Mouse (Mus musculus): ENCODE measurements around the gene Anks3.

The Anks3 gene

GRCm38 (mm10) chr16:4928474-4928873 lies 35.5 kb downstream of the Anks3 start:
- no peak for DNase-seq (ENCODE audit: inconsistent ontology term)

- no peak for DNase-seq (ENCODE audit: inconsistent ontology term)
Observed at GRCm38 (mm10) chr16:4927967-4928366, 36.0 kb downstream of the Anks3 start.

GRCm38 (mm10) chr16:4923996-4924395 lies 40.0 kb downstream of the Anks3 start:
- DNase-seq (ENCODE audit: inconsistent ontology term): no peak

- no peak for DNase-seq (ENCODE audit: inconsistent ontology term)
Observed at GRCm38 (mm10) chr16:4922481-4922880, 41.5 kb downstream of the Anks3 start.

GRCm38 (mm10) chr16:4920556-4920955 lies 43.4 kb downstream of the Anks3 start:
- DNase-seq (ENCODE audit: inconsistent ontology term): no peak

GRCm38 (mm10) chr16:4916608-4917007 lies 47.4 kb downstream of the Anks3 start:
- no peak for DNase-seq (ENCODE audit: inconsistent ontology term)

GRCm38 (mm10) chr16:4915931-4916330 lies 48.1 kb downstream of the Anks3 start:
- no peak for DNase-seq (ENCODE audit: inconsistent ontology term)

- peak; percentile 86 for DNase-seq (ENCODE audit: inconsistent ontology term)
Observed at GRCm38 (mm10) chr16:4913783-4914735, 49.9 kb downstream of the Anks3 start.

- peak; percentile 61 for DNase-seq (ENCODE audit: inconsistent ontology term)
Observed at GRCm38 (mm10) chr16:4912907-4913782, 50.9 kb downstream of the Anks3 start.

GRCm38 (mm10) chr16:4912074-4912648 lies 51.8 kb downstream of the Anks3 start:
- no peak for DNase-seq (ENCODE audit: inconsistent ontology term)

- DNase-seq (ENCODE audit: inconsistent ontology term): no peak
Observed at GRCm38 (mm10) chr16:4910758-4911157, 53.2 kb downstream of the Anks3 start.

GRCm38 (mm10) chr16:4909745-4910144 lies 54.3 kb downstream of the Anks3 start:
- no peak for DNase-seq (ENCODE audit: inconsistent ontology term)

- DNase-seq (ENCODE audit: inconsistent ontology term): no peak
Observed at GRCm38 (mm10) chr16:4907972-4908371, 56.0 kb downstream of the Anks3 start.

- DNase-seq (ENCODE audit: inconsistent ontology term): peak; percentile 21
Observed at GRCm38 (mm10) chr16:4907386-4907785, 56.6 kb downstream of the Anks3 start.

GRCm38 (mm10) chr16:4906559-4906958 lies 57.4 kb downstream of the Anks3 start:
- no peak for DNase-seq (ENCODE audit: inconsistent ontology term)

- DNase-seq (ENCODE audit: inconsistent ontology term): no peak
Observed at GRCm38 (mm10) chr16:4905591-4905990, 58.4 kb downstream of the Anks3 start.

GRCm38 (mm10) chr16:4904878-4905277 lies 59.1 kb downstream of the Anks3 start:
- DNase-seq (ENCODE audit: inconsistent ontology term): no peak

- DNase-seq (ENCODE audit: inconsistent ontology term): no peak
Observed at GRCm38 (mm10) chr16:4903491-4904102, 60.4 kb downstream of the Anks3 start.

- no peak for DNase-seq (ENCODE audit: inconsistent ontology term)
Observed at GRCm38 (mm10) chr16:4902390-4902789, 61.6 kb downstream of the Anks3 start.

GRCm38 (mm10) chr16:4901167-4901566 lies 62.8 kb downstream of the Anks3 start:
- no peak for DNase-seq (ENCODE audit: inconsistent ontology term)

GRCm38 (mm10) chr16:4899711-4900110 lies 64.3 kb downstream of the Anks3 start:
- no peak for DNase-seq (ENCODE audit: inconsistent ontology term)

GRCm38 (mm10) chr16:4898881-4899280 lies 65.1 kb downstream of the Anks3 start:
- no peak for DNase-seq (ENCODE audit: inconsistent ontology term)

Measured in Muller cell, postnatal 12 days (primary cell).